Mouse (Mus musculus) liver, postnatal 0 days (tissue): ENCODE measurements around the gene Alg9. TPM values are rescaled to one million over a fixed set of nuclear protein-coding genes. Genes with fewer than 3 reads are reported as not detected.
"Not testable (repeated sequence)": the region's sequence is repeated elsewhere in the genome, so short reads cannot be mapped to it uniquely, and the experiment has no call there.

Source experiments
- ATAC-seq: fragments of 200-750 bp; cut with Nextera tagmentation; 2 replicates; pipeline ENCODE4 v1.8.0; 2017; ENCODE audit warnings: mild to moderate bottlenecking, moderate library complexity
- DNase-seq: peaks from one replicate; pipeline ENCODE4 v3.0.0-alpha.2; 2016
- H3K27ac ChIP-seq: fragments of 300-500 bp; sonication (generic); 2 replicates; pipeline ENCODE4 v1.5.1; 2014; ENCODE audit warnings: antibody characterized with exemption, moderate library complexity, mild to moderate bottlenecking, low read depth
- H3K27me3 ChIP-seq: fragments of 300-500 bp; sonication (generic); 2 replicates; pipeline ENCODE4 v1.6.1; 2014; ENCODE audit warnings: low read length, control low read depth, mixed read lengths; ENCODE audit not compliant: insufficient read depth
- H3K36me3 ChIP-seq: fragments of 300-500 bp; sonication (generic); replicated peaks from 2 replicates; pipeline ENCODE4 v1.6.1; 2014; ENCODE audit warnings: mild to moderate bottlenecking, control low read depth, low read length, moderate library complexity, mixed read lengths; ENCODE audit not compliant: insufficient read depth
- H3K4me1 ChIP-seq: fragments of 300-500 bp; sonication (generic); 2 replicates; pipeline ENCODE4 v1.6.1; 2014; ENCODE audit warnings: antibody characterized with exemption, mild to moderate bottlenecking, control low read depth; ENCODE audit not compliant: insufficient read depth
- H3K4me2 ChIP-seq: fragments of 300-500 bp; sonication (generic); 2 replicates; pipeline ENCODE4 v1.6.1; 2014; ENCODE audit warnings: low read depth, mild to moderate bottlenecking, low read length, moderate library complexity, mixed read lengths
- H3K4me3 ChIP-seq: fragments of 300-500 bp; sonication (generic); 2 replicates; pipeline ENCODE4 v1.5.1; 2014; ENCODE audit warnings: low read depth, low read length
- H3K9ac ChIP-seq: fragments of 300-500 bp; sonication (generic); replicated peaks from 2 replicates; pipeline ENCODE4 v1.6.1; 2014; ENCODE audit warnings: mild to moderate bottlenecking, moderate library complexity
- H3K9me3 ChIP-seq: fragments of 300-500 bp; sonication (generic); 2 replicates; pipeline ENCODE4 v1.6.1; 2016; ENCODE audit warnings: mild to moderate bottlenecking, control low read depth, low read length, mixed read lengths
- CTCF ChIP-seq: sonication (generic); IDR thresholded peaks from 2 replicates; pipeline ENCODE4 v1.5.1; 2016; ENCODE audit warnings: antibody characterized with exemption, low read depth
- EP300 ChIP-seq: IDR thresholded peaks from 2 replicates; pipeline ENCODE4 v1.6.1; 2016; ENCODE audit warnings: antibody characterized with exemption, low read depth, mild to moderate bottlenecking
- WGBS: fragments of 180-500 bp; shearing (Covaris S2); extraction: QIAGEN DNeasy Blood & Tissue Kit; methylation state at CpG from one replicate; pipeline ENCODE4 v1.1.7; 2014; ENCODE audit not compliant: insufficient replicate concordance; 5-methylcytosine and 5-hydroxymethylcytosine counted together
- polyA plus RNA-seq: library from polyadenylated mRNA; unstranded; fragments of >200 nt; fragmentation: Nextera tagmentation; extraction: Ambion mirVana; gene quantifications from 2 replicates; pipeline ENCODE4 v1.2.1, GENCODE M21; 2015

The Alg9 gene
- polyA plus RNA-seq, 1 experiment from 2014 or later, result 8.6 TPM

- H3K36me3 ChIP-seq, result peaks cover 2% of the 10 kb centered on the region; the same call in 1 of the 2 replicates
- 92% methylated on average over 6 of the region's 6 CpGs for WGBS
- peaks cover 9% of the 10 kb centered on the region for H3K4me1 ChIP-seq
These were observed 46.8 kb downstream of the Alg9 start for GRCm38 (mm10) chr9:50821651-50822050.

DNA sequence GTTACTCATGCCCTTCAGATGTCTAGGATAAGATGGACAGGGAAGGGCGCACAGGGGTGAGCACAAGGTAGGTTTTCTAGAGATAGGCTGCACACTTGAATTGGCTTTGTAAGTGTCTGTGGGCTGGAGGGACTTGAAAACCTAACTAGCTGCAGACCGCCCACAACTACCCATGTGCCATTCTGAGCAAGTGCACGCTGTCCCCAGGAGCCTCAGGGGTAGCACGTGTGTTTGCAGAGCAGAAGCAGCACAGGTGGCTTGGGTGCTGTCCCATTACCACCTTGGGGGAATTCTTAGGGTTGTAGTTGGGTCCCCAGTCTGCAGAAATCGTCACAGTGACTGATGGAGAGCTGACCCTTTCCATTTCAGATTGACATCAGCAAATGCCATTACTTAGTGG is 47.4 kb downstream of the Alg9 start:
- ATAC-seq (no peak), DNase-seq (no peak)
- no peak overlapping the region for H3K27ac ChIP-seq
- TF ChIP-seq EP300 (no peak), CTCF (no peak)
- no peak overlapping the region for H3K4me2 ChIP-seq
- H3K4me3 ChIP-seq, result no peak overlapping the region
- peaks cover 2% of the 10 kb centered on the region; the same call in 1 of the 2 replicates for H3K36me3 ChIP-seq
- H3K4me1 ChIP-seq, result peaks cover 9% of the 10 kb centered on the region
- no peak overlapping the region for H3K9ac ChIP-seq
- H3K27me3 ChIP-seq, result no peaks in the 10 kb centered on the region
- 84% methylated on average over 5 of the region's 5 CpGs for WGBS
- H3K9me3 ChIP-seq, result no peaks in the 10 kb centered on the region

More at GRCm38 (mm10) chr9:50821651-50822050, 46.8 kb downstream of the Alg9 start:
- no peak for TF ChIP-seq CTCF
- no peak for TF ChIP-seq EP300
- Histone ChIP-seq H3K4me3 (no peak overlapping the region), H3K9ac (no peak overlapping the region), H3K9me3 (no peaks in the 10 kb centered on the region), H3K4me2 (no peak overlapping the region), H3K27me3 (no peaks in the 10 kb centered on the region), H3K27ac (no peak overlapping the region)
- DNase-seq (no peak), ATAC-seq (no peak)

- WGBS, result 64% methylated on average over 11 of the region's 11 CpGs
- Histone ChIP-seq H3K9me3 (no peaks in the 10 kb centered on the region), H3K27ac (peak overlapping the region; percentile 75), H3K4me2 (peak overlapping the region; percentile 53), H3K9ac (peak overlapping the region; percentile 27; the same call in 1 of the 2 replicates), H3K27me3 (no peaks in the 10 kb centered on the region), H3K4me1 (peaks cover 3% of the 10 kb centered on the region; the same call in 1 of the 2 replicates), H3K36me3 (peaks cover 2% of the 10 kb centered on the region; the same call in 1 of the 2 replicates), H3K4me3 (no peak overlapping the region)
- TF ChIP-seq EP300 (peak; percentile 98), CTCF (no peak)
- ATAC-seq (peak; percentile 97), DNase-seq (no peak)
These were observed 49.1 kb downstream of the Alg9 start for GRCm38 (mm10) chr9:50823779-50824453.

GRCm38 (mm10) chr9:50831514-50831913 is 56.7 kb downstream of the Alg9 start:
- no peak overlapping the region for H3K9ac ChIP-seq
- 93% methylated on average over 5 of the region's 5 CpGs for WGBS
- no peaks in the 10 kb centered on the region for H3K27me3 ChIP-seq
- peaks cover 26% of the 10 kb centered on the region for H3K4me1 ChIP-seq
- H3K9me3 ChIP-seq, result no peaks in the 10 kb centered on the region
- H3K27ac ChIP-seq, result no peak overlapping the region
- TF ChIP-seq CTCF, result no peak
- no peak for TF ChIP-seq EP300
- DNase-seq, result no peak
- no peak overlapping the region for H3K4me3 ChIP-seq
- no peak overlapping the region for H3K4me2 ChIP-seq
- H3K36me3 ChIP-seq, result no peaks in the 10 kb centered on the region; the same call in 1 of the 2 replicates
- no peak for ATAC-seq

DNA sequence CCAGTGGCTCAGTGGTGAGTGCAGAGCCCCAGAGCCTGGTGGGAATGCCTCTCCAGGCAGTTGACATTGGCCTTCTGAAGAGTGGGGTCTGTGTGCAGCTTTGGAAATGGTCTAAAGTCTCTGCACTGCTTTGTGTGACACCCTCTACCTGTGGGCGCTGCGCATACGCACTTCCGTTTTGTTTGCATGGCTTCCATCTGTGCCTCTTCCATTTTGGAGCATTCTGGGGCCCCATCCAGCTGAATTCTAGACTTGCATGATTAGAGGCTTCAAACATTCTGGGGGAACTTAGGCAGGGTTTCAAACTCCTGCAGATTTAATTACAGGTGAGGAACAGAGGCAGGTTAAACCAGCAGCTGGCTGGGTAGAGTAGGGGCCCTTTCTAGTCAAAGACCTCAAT is 57.3 kb downstream of the Alg9 start:
- ATAC-seq, result no peak
- Histone ChIP-seq H3K27me3 (no peaks in the 10 kb centered on the region), H3K9me3 (no peaks in the 10 kb centered on the region), H3K4me1 (peaks cover 26% of the 10 kb centered on the region), H3K9ac (no peak overlapping the region), H3K4me2 (no peak overlapping the region), H3K36me3 (no peaks in the 10 kb centered on the region; the same call in 1 of the 2 replicates), H3K4me3 (no peak overlapping the region), H3K27ac (no peak overlapping the region)
- 96% methylated on average over 4 of the region's 4 CpGs for WGBS
- no peak for TF ChIP-seq EP300
- TF ChIP-seq CTCF, result no peak
- no peak for DNase-seq

- TF ChIP-seq EP300, result peak; percentile 70; the same call in 1 of the 2 replicates
- ATAC-seq, H3K9ac ChIP-seq, H3K4me3 ChIP-seq, H3K4me2 ChIP-seq, H3K36me3 ChIP-seq, H3K27ac ChIP-seq, DNase-seq, H3K9me3 ChIP-seq, H3K27me3 ChIP-seq: not testable (repeated sequence)
- H3K4me1 ChIP-seq, result peaks cover 26% of the 10 kb centered on the region
- 65% methylated on average over 2 of the region's 2 CpGs for WGBS
These were observed 57.8 kb downstream of the Alg9 start for GRCm38 (mm10) chr9:50832582-50832981.
